Mouse (Mus musculus) kidney, embryonic 14.5 days (tissue): ENCODE measurements around the gene Prkch. TPM values are rescaled to one million over a fixed set of nuclear protein-coding genes. Genes with fewer than 3 reads are reported as not detected.
"Not testable (repeated sequence)": the region's sequence is repeated elsewhere in the genome, so short reads cannot be mapped to it uniquely, and the experiment has no call there.

Experiments used
- ATAC-seq: fragments of 200-750 bp; cut with Nextera tagmentation; 2 replicates; pipeline ENCODE4 v1.8.0; 2017; ENCODE audit warnings: moderate number of reproducible peaks, mild to moderate bottlenecking, moderate TSS enrichment, moderate library complexity; ENCODE audit not compliant: low FRiP score, low TSS enrichment
- H3K27ac ChIP-seq: fragments of 300-500 bp; sonication (generic); 2 replicates; pipeline ENCODE4 v1.5.1; 2014; ENCODE audit warnings: low read depth, mild to moderate bottlenecking, low read length, moderate library complexity, mixed read lengths
- H3K27me3 ChIP-seq: fragments of 300-500 bp; sonication (generic); 2 replicates; pipeline ENCODE4 v1.6.1; 2014; ENCODE audit warnings: mild to moderate bottlenecking, low read length; ENCODE audit not compliant: control insufficient read depth, insufficient read depth
- H3K36me3 ChIP-seq: fragments of 300-500 bp; sonication (generic); 2 replicates; pipeline ENCODE4 v1.6.1; 2014; ENCODE audit warnings: low read length, mixed read lengths; ENCODE audit not compliant: control insufficient read depth, insufficient read depth
- H3K4me1 ChIP-seq: fragments of 300-500 bp; sonication (generic); 2 replicates; pipeline ENCODE4 v1.6.1; 2014; ENCODE audit warnings: low read length, mixed read lengths; ENCODE audit not compliant: control insufficient read depth, insufficient read depth
- H3K4me2 ChIP-seq: fragments of 300-500 bp; sonication (generic); replicated peaks from 2 replicates; pipeline ENCODE4 v1.6.1; 2014; ENCODE audit warnings: low read depth, mild to moderate bottlenecking, low read length
- H3K4me3 ChIP-seq: fragments of 300-500 bp; sonication (generic); 2 replicates; pipeline ENCODE4 v1.5.1; 2014; ENCODE audit warnings: mild to moderate bottlenecking, low read length
- H3K9ac ChIP-seq: fragments of 300-500 bp; sonication (generic); 2 replicates; pipeline ENCODE4 v1.6.1; 2014; ENCODE audit warnings: low read depth, mild to moderate bottlenecking, low read length, moderate library complexity
- H3K9me3 ChIP-seq: fragments of 300-500 bp; sonication (generic); 2 replicates; pipeline ENCODE4 v1.6.1; 2016; ENCODE audit warnings: low read length; ENCODE audit not compliant: control insufficient read depth
- WGBS: fragments of 180-500 bp; shearing (Covaris S2); extraction: QIAGEN DNeasy Blood & Tissue Kit; methylation state at CpG from one replicate; pipeline ENCODE4 v1.1.7; 2014; 5-methylcytosine and 5-hydroxymethylcytosine counted together
- polyA plus RNA-seq: library from polyadenylated mRNA; unstranded; fragments of >200 nt; fragmentation: Nextera tagmentation; extraction: Ambion mirVana; gene quantifications from 2 replicates; pipeline ENCODE4 v1.2.1, GENCODE M21; 2014

The Prkch gene
- 10.7 and 13.2 TPM in 2 replicates for polyA plus RNA-seq

DNA sequence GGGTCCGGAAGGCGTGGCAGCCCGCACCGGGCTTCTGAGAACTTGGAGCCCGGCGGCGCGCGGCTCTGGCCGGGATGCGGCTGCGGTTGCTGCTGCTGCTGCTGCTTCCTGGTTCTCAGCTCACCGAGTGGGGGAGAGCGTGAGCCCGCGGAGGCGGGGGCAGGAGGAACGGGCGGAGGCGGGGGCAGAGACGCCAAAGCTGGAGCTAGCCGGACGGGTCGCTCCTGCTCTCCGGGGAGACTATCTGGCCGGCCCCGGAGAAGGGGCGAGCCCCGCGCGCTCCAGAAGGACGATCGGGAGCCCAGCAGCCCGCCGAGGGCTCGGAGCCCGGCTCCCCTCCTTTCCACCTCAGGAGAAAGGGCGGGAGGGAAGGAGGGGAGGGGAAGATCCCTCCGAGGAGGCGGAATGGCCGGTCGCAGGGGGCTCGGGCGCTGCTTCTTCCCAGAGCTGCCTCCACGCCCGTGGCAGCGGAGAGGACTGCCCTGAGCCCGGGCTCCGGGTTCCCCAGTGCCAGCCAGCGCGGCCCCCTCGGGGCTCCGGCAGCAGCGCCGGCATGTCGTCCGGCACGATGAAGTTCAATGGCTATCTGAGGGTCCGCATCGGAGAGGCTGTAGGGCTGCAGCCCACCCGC lies at the start of gene Prkch:
Gene Prkch (plus strand): TSS at position 187 of the 631 bp plus-strand sequence.
- H3K9ac ChIP-seq = peak within 1 kb of the TSS; percentile 85
- no peaks in the 10 kb centered on the region for H3K36me3 ChIP-seq
- peaks cover 17% of the 10 kb centered on the region for H3K27me3 ChIP-seq
- peak within 1 kb of the TSS; percentile 76 for H3K4me3 ChIP-seq
- 0 out of 2 replicates have a peak, but pooled peaks cover 6% of the 10 kb centered on the region for H3K4me1 ChIP-seq
- peak; percentile 93 for ATAC-seq
- under 1% methylated on average over 38 of the region's 61 CpGs for WGBS
- no peaks in the 10 kb centered on the region for H3K9me3 ChIP-seq
- H3K4me2 ChIP-seq = peak within 1 kb of the TSS; percentile 95
- peak within 1 kb of the TSS; percentile 59 for H3K27ac ChIP-seq

DNA sequence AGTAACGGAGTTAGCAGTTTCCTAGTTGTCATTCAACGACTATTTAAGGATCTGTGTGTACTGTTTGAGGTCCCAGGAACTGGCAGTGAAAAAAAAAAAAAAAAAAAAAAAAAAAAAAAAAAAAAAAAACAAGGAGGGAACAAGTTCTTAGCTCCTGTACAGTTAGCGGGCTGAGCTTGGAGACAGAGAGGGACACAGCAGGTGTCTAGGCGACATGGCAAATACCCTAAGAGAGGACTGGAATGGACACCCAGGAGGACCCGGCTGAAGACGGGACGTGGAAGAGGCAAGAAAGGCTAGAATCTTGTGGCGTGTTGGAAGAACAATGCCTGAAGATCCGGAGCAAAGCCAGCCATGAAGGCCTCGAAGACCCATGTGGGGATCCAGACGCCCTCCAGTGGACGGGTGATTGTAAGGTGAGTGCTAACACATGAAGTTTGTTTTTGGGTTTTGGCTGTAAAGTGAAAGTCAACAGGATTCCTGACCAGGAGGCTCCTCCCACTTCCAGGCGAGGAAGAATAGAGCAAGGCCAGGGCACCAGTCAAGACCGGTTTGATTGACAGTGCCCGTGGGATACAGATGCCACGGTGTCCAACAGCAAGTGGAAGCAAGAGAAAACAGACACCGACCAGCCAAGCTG lies 47.0 kb upstream of the Prkch start:
- no peaks in the 10 kb centered on the region for H3K36me3 ChIP-seq
- peak overlapping the region; percentile 29; the same call in 1 of the 2 replicates for H3K4me2 ChIP-seq
- no peak overlapping the region for H3K9ac ChIP-seq
- H3K4me3 ChIP-seq = 0 out of 2 replicates have a peak overlapping the region, but pooled peaks have one; percentile 3
- H3K27me3 ChIP-seq = peaks cover 3% of the 10 kb centered on the region; the same call in 1 of the 2 replicates
- no peak for ATAC-seq
- H3K9me3 ChIP-seq = no peaks in the 10 kb centered on the region
- WGBS = 27% methylated on average over 17 of the region's 17 CpGs
- no peaks in the 10 kb centered on the region for H3K4me1 ChIP-seq
- H3K27ac ChIP-seq = no peak overlapping the region

DNA sequence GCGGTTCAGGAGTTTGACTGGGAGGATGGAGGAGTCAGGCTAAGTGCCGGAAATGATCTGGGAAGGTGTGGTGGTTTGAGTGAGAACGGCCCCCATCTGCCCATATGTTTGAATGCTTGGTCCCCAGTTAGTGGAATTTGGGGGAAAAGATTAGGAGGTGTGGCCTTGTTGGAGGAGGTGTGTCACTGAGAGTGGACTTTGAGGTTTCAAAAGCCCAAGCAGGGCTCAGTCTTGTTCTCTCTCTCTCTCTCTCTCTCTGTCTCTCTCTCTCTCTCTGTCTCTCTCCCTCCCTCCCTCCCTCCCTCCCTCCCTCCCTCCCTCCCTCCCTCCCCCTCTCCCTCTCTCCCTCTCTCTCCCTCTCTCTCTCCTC lies 46.5 kb upstream of the Prkch start:
- H3K9ac ChIP-seq, H3K4me1 ChIP-seq, ATAC-seq, H3K27ac ChIP-seq, H3K4me3 ChIP-seq, H3K27me3 ChIP-seq, H3K9me3 ChIP-seq, H3K36me3 ChIP-seq: not testable (repeated sequence)
- 29% methylated on average over 3 of the region's 3 CpGs for WGBS
- H3K4me2 ChIP-seq = peak overlapping the region; percentile 29; the same call in 1 of the 2 replicates

DNA sequence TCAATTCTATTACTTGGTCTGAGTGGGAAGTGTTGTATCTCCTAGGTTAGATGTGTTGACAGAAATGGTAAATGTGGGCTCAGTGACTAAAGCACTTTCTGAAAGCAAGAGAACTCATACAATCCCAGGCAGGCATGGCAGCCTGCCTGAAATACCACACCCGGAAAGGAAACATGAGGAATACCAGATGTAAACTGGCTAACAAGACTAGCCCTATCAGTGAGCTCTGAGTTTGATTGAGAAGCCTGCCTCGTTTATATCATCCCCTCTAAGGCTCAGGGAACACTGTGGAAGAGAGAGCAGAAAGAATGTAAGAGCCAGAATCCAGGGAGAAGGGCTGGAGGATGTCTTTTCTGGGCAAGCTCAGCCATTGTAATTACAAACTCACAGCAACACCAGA lies 45.4 kb upstream of the Prkch start:
- H3K4me1 ChIP-seq = no peaks in the 10 kb centered on the region
- H3K27ac ChIP-seq = no peak overlapping the region
- H3K9me3 ChIP-seq = no peaks in the 10 kb centered on the region
- no peak for ATAC-seq
- H3K27me3 ChIP-seq = peaks cover 16% of the 10 kb centered on the region
- H3K36me3 ChIP-seq = no peaks in the 10 kb centered on the region
- no peak overlapping the region for H3K4me2 ChIP-seq
- no peak overlapping the region for H3K4me3 ChIP-seq
- H3K9ac ChIP-seq = no peak overlapping the region
- WGBS = 43% methylated on average over 2 of the region's 2 CpGs

DNA sequence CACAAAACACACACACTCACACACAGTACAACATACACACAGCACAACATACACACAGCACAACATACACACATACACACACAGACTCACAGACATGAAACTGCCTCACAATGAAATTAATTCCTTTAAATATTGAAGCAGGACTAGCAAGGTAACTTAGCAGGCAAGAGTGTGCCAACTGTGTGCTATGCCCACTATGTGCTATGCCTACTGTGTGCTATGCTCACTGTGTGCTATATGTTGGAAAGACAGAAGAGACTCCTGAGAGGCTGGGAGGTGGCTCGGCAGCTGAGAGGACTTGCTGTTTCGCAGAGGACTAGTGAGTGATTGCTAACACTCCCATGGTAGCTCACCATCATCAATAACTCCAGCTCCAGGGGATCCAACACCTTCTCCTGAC lies 44.2 kb upstream of the Prkch start:
- Histone ChIP-seq H3K36me3 (no peaks in the 10 kb centered on the region), H3K27me3 (peaks cover 28% of the 10 kb centered on the region), H3K9ac (no peak overlapping the region), H3K4me2 (no peak overlapping the region), H3K4me1 (no peaks in the 10 kb centered on the region), H3K4me3 (no peak overlapping the region), H3K9me3 (no peaks in the 10 kb centered on the region), H3K27ac (no peak overlapping the region)
- 90% methylated on average over 2 of the region's 2 CpGs for WGBS
- no peak for ATAC-seq

DNA sequence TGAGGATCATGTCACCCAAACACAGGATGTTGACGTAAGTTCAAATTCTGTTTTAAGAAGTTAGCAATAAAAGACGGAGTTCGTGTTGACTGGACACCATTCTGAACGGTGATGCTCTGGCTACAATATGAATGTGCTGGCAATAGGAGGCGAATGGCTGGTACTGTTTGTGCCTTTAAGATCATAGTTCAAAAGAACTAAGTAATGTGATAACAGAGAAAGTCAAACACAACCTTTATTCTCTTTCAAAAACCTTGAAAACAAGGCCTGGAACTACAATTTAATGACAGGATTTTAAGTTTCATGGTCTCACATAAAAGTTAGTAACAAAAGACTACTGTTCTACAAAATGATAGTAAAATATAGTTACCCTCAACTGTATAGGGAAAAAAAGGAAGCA lies 41.4 kb upstream of the Prkch start:
- no peaks in the 10 kb centered on the region for H3K9me3 ChIP-seq
- 71% methylated on average over 5 of the region's 5 CpGs for WGBS
- no peak overlapping the region for H3K4me3 ChIP-seq
- H3K4me2 ChIP-seq = no peak overlapping the region
- peaks cover 54% of the 10 kb centered on the region for H3K27me3 ChIP-seq
- H3K36me3 ChIP-seq = no peaks in the 10 kb centered on the region
- no peak for ATAC-seq
- no peak overlapping the region for H3K9ac ChIP-seq
- no peak overlapping the region for H3K27ac ChIP-seq
- H3K4me1 ChIP-seq = no peaks in the 10 kb centered on the region

DNA sequence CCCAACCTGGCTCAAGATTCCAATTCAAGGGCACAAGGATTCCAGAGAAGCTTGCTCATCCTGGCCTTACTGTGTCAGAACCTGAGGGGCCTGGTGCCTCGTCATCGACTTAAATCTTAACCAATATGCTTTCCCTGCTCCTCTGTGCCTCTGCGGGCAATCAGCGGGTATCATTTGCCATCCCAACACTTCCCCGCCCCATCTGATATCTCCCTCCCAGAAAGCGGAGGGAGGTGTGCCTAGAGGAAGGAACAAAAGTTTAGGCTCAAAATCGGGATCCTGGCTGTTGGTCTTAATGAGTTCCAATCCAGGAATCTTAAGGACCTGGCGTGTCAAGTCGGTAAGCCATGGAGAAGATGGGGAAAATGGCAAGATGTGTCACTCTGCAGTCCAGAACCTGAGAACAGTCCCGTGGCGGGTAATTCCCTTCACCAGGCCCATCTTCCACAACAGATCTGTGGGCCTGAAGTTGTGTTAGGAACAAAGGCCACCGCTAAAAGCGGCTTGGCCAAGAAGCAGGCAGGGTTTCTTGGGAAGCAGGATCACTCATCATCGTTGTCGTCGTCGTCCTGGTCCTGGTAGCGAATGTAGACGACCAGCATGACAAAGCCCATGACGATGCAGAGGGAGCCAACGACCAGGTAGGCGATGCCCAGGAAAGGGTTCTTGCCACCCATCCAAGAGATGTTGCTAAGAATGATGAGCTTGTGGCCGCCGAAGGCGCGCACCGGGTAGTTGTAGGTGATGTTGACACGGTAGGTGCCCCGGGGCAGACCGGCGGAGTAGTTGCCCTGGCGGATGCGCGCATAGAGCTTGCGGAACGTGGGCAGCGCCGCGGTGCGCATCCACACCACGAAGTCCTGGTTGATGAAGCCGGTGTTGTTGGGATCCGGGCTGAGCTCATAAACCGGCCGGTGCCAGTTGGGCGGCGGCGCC lies 39.6 kb upstream of the Prkch start:
- Histone ChIP-seq H3K36me3 (no peaks in the 10 kb centered on the region), H3K4me2 (peak overlapping the region; percentile 61), H3K27me3 (peaks cover 69% of the 10 kb centered on the region), H3K4me1 (no peaks in the 10 kb centered on the region), H3K9ac (peak overlapping the region; percentile 47), H3K9me3 (no peaks in the 10 kb centered on the region), H3K4me3 (peak overlapping the region; percentile 47), H3K27ac (no peak overlapping the region)
- WGBS = 13% methylated on average over 48 of the region's 48 CpGs
- ATAC-seq = no peak

DNA sequence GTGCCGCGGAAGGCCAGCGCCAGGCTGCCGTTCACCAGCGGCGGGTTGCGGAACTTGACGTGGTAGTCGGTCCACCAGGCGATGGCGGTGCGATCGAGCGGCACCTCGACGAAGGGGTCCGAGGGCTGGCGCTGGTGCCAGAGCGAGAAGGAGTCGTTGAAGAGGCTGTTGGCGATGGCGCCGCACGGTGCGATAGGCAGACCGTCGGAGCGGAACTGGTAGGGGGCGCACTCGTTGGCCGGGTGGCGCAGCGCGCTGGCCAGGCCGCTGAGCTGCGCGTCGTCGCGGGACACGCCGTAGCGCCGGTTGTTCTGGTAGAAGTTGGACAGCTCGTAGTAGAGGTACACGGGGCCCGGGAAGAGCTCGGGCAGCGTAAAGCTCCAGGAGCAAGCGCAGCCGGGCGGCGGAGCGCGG lies 38.9 kb upstream of the Prkch start:
- Histone ChIP-seq H3K4me1 (no peaks in the 10 kb centered on the region), H3K36me3 (no peaks in the 10 kb centered on the region), H3K27me3 (peaks cover 69% of the 10 kb centered on the region), H3K9me3 (no peaks in the 10 kb centered on the region), H3K4me3 (peak overlapping the region; percentile 47), H3K4me2 (peak overlapping the region; percentile 61), H3K9ac (peak overlapping the region; percentile 47), H3K27ac (no peak overlapping the region)
- WGBS = 1% methylated on average over 53 of the region's 55 CpGs
- peak; percentile 47; the same call in 1 of the 2 replicates for ATAC-seq
